Mouse (Mus musculus) heart, postnatal 0 days (tissue): Measurements from ENCODE around the gene Kidins220. TPM values are rescaled to one million over a fixed set of nuclear protein-coding genes. Genes with fewer than 3 reads are reported as not detected.

Experiments used
- ATAC-seq: fragments of 200-750 bp; cut with Nextera tagmentation; 2 replicates; pipeline ENCODE4 v1.8.0; 2017; ENCODE audit warnings: low read depth, moderate number of reproducible peaks, moderate library complexity; ENCODE audit not compliant: insufficient read depth
- DNase-seq: peaks from one replicate; pipeline ENCODE4 v3.0.0-alpha.2; 2016; ENCODE audit warnings: low spot score
- H3K27ac ChIP-seq: fragments of 300-500 bp; sonication (generic); 2 replicates; pipeline ENCODE4 v1.5.1; 2014; ENCODE audit warnings: low read depth, mild to moderate bottlenecking
- H3K27me3 ChIP-seq: fragments of 300-500 bp; sonication (generic); 2 replicates; pipeline ENCODE4 v1.6.1; 2014; ENCODE audit warnings: low read length, mixed read lengths; ENCODE audit not compliant: control insufficient read depth, insufficient read depth
- H3K36me3 ChIP-seq: fragments of 300-500 bp; sonication (generic); replicated peaks from 2 replicates; pipeline ENCODE4 v1.6.1; 2014; ENCODE audit warnings: low read length, mixed read lengths; ENCODE audit not compliant: control insufficient read depth, insufficient read depth
- H3K4me1 ChIP-seq: fragments of 300-500 bp; sonication (generic); 2 replicates; pipeline ENCODE4 v1.6.1; 2014; ENCODE audit warnings: antibody characterized with exemption; ENCODE audit not compliant: control insufficient read depth, insufficient read depth
- H3K4me2 ChIP-seq: fragments of 300-500 bp; sonication (generic); 2 replicates; pipeline ENCODE4 v1.6.1; 2014; ENCODE audit warnings: low read depth, mild to moderate bottlenecking, low read length, moderate library complexity
- H3K4me3 ChIP-seq: fragments of 300-500 bp; sonication (generic); 2 replicates; pipeline ENCODE4 v1.5.1; 2014; ENCODE audit warnings: low read depth, low read length
- H3K9ac ChIP-seq: fragments of 300-500 bp; sonication (generic); replicated peaks from 2 replicates; pipeline ENCODE4 v1.6.1; 2014; ENCODE audit warnings: low read depth, low read length, mixed read lengths
- H3K9me3 ChIP-seq: fragments of 300-500 bp; sonication (generic); replicated peaks from 2 replicates; pipeline ENCODE4 v1.6.1; 2016; ENCODE audit warnings: low read length; ENCODE audit not compliant: control insufficient read depth
- CTCF ChIP-seq: IDR thresholded peaks from 2 replicates; pipeline ENCODE4 v1.5.1; 2016; ENCODE audit warnings: antibody characterized with exemption, control low read depth, low read depth
- EP300 ChIP-seq: IDR thresholded peaks from 2 replicates; pipeline ENCODE4 v1.6.1; 2016; ENCODE audit warnings: antibody characterized with exemption, low read depth
- WGBS: fragments of 180-500 bp; shearing (Covaris S2); extraction: QIAGEN DNeasy Blood & Tissue Kit; methylation state at CpG from one replicate; pipeline ENCODE4 v1.1.7; 2014; 5-methylcytosine and 5-hydroxymethylcytosine counted together
- polyA plus RNA-seq: library from polyadenylated mRNA; unstranded; fragments of >200 nt; fragmentation: Nextera tagmentation; extraction: Ambion mirVana; gene quantifications from 2 replicates; pipeline ENCODE4 v1.2.1, GENCODE M21; 2015
- total RNA-seq: library from RNA; depleted of rRNA; stranded (reverse); fragments of >200 nt; gene quantifications from 2 replicates; pipeline ENCODE4 v1.2.3, GENCODE M21; 2014; ENCODE audit warnings: low replicate concordance

Gene Kidins220
- total and polyA plus RNA-seq, 2 experiments from 2014 or later, result 24.6 to 64.3 TPM

GRCm38 (mm10) chr12:25005350-25005749, 30.6 kb downstream of the Kidins220 start:
- Histone ChIP-seq H3K27ac (no peak overlapping the region), H3K27me3 (no peaks in the 10 kb centered on the region), H3K9ac (no peak overlapping the region), H3K9me3 (no peaks in the 10 kb centered on the region), H3K4me3 (no peak overlapping the region), H3K4me2 (no peak overlapping the region), H3K4me1 (no peaks in the 10 kb centered on the region), H3K36me3 (peaks cover 89% of the 10 kb centered on the region)
- DNase-seq, result no peak
- TF ChIP-seq CTCF (no peak), EP300 (no peak)
- ATAC-seq, result no peak
- whole genome bisulfite sequencing, result 73% methylated on average over 6 of the region's 6 CpGs

GRCm38 (mm10) chr12:25009957-25010356, 35.2 kb downstream of the Kidins220 start:
- 41% methylated on average over 9 of the region's 9 CpGs for WGBS

GRCm38 (mm10) chr12:25010416-25010815, 35.7 kb downstream of the Kidins220 start:
- 0 out of 2 replicates have a peak, but pooled peaks cover 5% of the 10 kb centered on the region for H3K4me1 ChIP-seq
- H3K4me3 ChIP-seq, result no peak overlapping the region
- no peak overlapping the region for H3K4me2 ChIP-seq
- DNase-seq (no peak), ATAC-seq (no peak)
- H3K27ac ChIP-seq, result no peak overlapping the region
- peaks cover 81% of the 10 kb centered on the region for H3K36me3 ChIP-seq
- 94% methylated on average over 1 of the region's 1 CpGs for WGBS
- H3K9me3 ChIP-seq, result no peaks in the 10 kb centered on the region
- H3K27me3 ChIP-seq, result no peaks in the 10 kb centered on the region
- TF ChIP-seq CTCF (no peak), EP300 (no peak)
- H3K9ac ChIP-seq, result no peak overlapping the region

More at GRCm38 (mm10) chr12:25009957-25010356, 35.2 kb downstream of the Kidins220 start:
- no peak overlapping the region for H3K27ac ChIP-seq
- no peak overlapping the region for H3K9ac ChIP-seq
- peaks cover 81% of the 10 kb centered on the region for H3K36me3 ChIP-seq
- DNase-seq, result no peak
- H3K4me3 ChIP-seq, result no peak overlapping the region
- TF ChIP-seq EP300 (no peak), CTCF (no peak)
- H3K27me3 ChIP-seq, result no peaks in the 10 kb centered on the region
- H3K4me1 ChIP-seq, result 0 out of 2 replicates have a peak, but pooled peaks cover 5% of the 10 kb centered on the region
- H3K9me3 ChIP-seq, result no peaks in the 10 kb centered on the region
- no peak overlapping the region for H3K4me2 ChIP-seq
- ATAC-seq, result no peak

- 73% methylated on average over 15 of the region's 15 CpGs for WGBS
- Histone ChIP-seq H3K27ac (no peak overlapping the region; the same call in 1 of the 2 replicates), H3K27me3 (no peaks in the 10 kb centered on the region), H3K4me1 (0 out of 2 replicates have a peak, but pooled peaks cover 5% of the 10 kb centered on the region), H3K9me3 (no peaks in the 10 kb centered on the region), H3K36me3 (peaks cover 83% of the 10 kb centered on the region), H3K4me3 (no peak overlapping the region), H3K4me2 (no peak overlapping the region), H3K9ac (no peak overlapping the region)
- no peak for ATAC-seq
- no peak for DNase-seq
- no peak for TF ChIP-seq CTCF
- no peak for TF ChIP-seq EP300
Observed at GRCm38 (mm10) chr12:25011733-25012367, 37.1 kb downstream of the Kidins220 start.

- Histone ChIP-seq H3K27me3 (no peaks in the 10 kb centered on the region), H3K4me3 (no peak overlapping the region), H3K4me2 (no peak overlapping the region), H3K9ac (no peak overlapping the region), H3K36me3 (peaks cover 84% of the 10 kb centered on the region), H3K27ac (peak overlapping the region; percentile 44), H3K9me3 (no peaks in the 10 kb centered on the region), H3K4me1 (0 out of 2 replicates have a peak, but pooled peaks cover 5% of the 10 kb centered on the region)
- 51% methylated on average over 13 of the region's 13 CpGs for WGBS
- no peak for TF ChIP-seq CTCF
- no peak for TF ChIP-seq EP300
- DNase-seq, result peak; percentile 81
- peak; percentile 82 for ATAC-seq
Observed at GRCm38 (mm10) chr12:25012555-25013540, 38.1 kb downstream of the Kidins220 start.
